Mouse (Mus musculus) gastrocnemius, adult 18-20 months (tissue): ENCODE results near the gene Stard13. TPM values are rescaled to one million over a fixed set of nuclear protein-coding genes. Genes with fewer than 3 reads are reported as not detected.

Experiments
- DNase-seq: peaks from one replicate; pipeline ENCODE4 v3.0.0; 2021; ENCODE audit warnings: low spot score
- total RNA-seq, 2 experiments: library from RNA; stranded (reverse); gene quantifications; 2 replicates each; pipeline ENCODE4 v1.2.3; 2021

Gene Stard13
- total RNA-seq, 2 experiments from 2014 or later = 4.3 to 8.1 TPM

DNA sequence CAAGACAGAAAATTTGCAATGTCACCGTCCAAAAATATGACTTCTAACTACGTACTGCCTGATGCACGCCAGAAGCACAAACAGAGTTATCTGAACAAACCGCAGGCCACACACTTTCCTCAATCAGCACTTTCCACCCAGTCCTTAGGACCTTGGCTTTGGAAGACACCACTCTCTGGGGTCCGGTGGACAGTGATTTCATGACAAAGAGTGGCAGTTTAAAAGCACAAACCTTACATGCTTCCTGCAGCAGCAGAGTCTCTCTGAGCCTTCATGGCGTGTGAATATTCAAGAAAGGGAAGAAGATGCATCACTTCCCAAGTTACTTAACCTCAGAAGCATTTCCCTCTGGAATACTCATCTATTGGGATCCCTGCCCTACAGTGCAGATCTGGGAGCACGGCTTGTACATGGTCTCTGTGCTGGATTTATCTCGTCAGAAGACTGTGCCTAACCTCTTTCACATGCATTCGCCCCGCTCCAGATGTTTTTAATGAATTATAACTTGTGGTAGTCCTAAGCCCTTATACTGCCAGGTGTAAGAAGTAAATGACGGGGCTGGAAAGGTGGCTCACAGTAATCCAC is 49.9 kb downstream of the Stard13 start:
- DNase-seq = peak; percentile 28

GRCm38 (mm10) chr5:151181288-151181687 is 52.3 kb downstream of the Stard13 start:
- DNase-seq = no peak

- DNase-seq = no peak
These were observed 53.4 kb downstream of the Stard13 start for GRCm38 (mm10) chr5:151180176-151180785.

DNA sequence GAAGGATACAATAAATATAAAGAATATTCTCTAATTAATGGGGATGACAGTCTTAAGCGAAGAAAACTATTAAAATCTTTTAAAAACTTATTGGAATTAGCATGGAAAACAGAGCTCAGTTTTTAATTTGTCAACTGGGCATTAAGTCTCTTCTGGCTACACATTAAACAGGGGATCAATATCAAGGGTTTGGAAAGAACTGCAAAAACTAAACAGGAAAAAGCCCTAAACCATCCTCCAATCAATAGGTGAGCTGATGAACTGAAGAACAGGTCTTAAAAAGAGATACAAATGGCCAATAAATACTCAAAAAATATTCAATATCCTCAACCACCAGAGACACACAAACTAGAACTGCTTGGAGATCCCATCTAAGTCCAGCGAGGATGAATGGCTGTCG is 56.5 kb downstream of the Stard13 start:
- no peak for DNase-seq

GRCm38 (mm10) chr5:151175897-151176313 is 57.7 kb downstream of the Stard13 start:
- DNase-seq = no peak

- DNase-seq = no peak
These were observed 58.9 kb downstream of the Stard13 start for GRCm38 (mm10) chr5:151174485-151175460.

DNA sequence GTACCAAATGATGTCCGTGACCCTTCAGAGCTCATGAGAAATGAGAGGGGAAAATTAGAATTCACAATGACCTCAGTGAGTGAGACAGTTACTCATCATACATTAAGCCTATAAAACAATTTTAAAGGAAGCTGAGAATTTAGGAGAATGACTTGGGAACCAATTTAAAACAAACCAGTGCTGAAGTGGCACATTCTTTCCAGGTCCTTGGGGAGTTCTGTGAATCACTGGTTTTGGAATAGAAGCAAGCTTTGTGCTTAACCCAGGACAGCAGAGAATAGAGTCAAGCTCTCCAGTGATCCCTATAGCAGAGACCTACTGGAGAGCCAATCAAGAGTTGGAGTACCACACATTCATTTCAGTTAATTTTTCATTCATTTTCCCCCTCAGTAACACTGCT is 59.9 kb downstream of the Stard13 start:
- DNase-seq = peak; percentile 19

GRCm38 (mm10) chr5:151170168-151170750 is 63.4 kb downstream of the Stard13 start:
- DNase-seq = no peak

- DNase-seq = no peak
These were observed 65.4 kb downstream of the Stard13 start for GRCm38 (mm10) chr5:151168191-151168590.

GRCm38 (mm10) chr5:151167641-151168040 is 66.0 kb downstream of the Stard13 start:
- no peak for DNase-seq

GRCm38 (mm10) chr5:151166266-151166665 is 67.4 kb downstream of the Stard13 start:
- peak; percentile 23 for DNase-seq

DNA sequence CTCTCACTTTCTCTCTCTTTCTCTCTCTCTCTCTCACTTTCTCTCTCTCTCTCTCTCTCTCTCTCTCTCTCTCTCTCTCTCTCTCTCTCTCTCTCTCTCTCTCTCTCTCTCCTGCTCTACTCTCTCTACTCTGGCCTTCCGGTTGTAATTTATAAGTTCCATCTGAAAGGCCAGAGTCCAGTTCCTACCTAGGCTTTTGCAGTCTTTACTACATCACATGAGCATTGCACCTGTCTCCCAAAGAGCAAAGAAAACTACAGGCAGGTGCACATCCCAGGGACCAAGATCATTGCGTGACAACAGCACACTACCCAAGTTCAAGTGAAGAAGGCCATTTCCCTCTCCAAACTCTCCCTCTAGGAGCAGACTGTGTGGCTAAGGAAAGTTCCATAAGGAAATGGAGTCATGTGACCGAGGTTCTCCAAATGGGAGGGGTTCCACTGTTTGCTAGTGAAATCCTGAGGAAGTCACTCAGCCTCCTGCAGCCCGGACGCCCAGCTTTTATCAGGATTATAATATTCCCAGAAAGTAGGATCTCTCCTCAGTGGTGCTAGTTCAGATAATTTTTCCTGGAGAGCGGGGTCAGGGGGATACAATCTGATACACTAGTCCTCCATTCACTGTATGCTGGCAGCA is 68.1 kb downstream of the Stard13 start:
- no peak for DNase-seq

DNA sequence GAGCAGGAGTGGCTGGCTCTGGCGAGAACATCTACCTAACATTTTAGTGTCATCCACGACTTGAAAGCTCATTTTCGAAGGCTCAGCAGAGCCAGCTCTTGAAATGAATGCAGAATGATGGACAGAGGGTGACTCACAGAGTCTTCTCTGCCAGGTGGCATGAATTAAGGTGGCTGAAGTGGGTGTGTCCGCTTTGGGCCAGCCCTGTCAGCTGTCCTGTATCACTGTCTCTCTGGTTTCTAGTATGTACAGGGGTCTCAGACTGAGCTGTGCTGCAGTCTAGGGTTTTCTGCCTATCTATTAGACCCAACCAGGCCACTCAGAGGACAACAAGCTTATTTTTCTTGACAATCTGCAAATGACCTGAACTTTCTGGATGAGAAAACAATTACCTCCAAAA is 68.8 kb downstream of the Stard13 start:
- DNase-seq = no peak

- DNase-seq = no peak
These were observed 71.0 kb downstream of the Stard13 start for GRCm38 (mm10) chr5:151162642-151163041.

- DNase-seq = no peak
These were observed 78.4 kb downstream of the Stard13 start for GRCm38 (mm10) chr5:151155247-151155646.

DNA sequence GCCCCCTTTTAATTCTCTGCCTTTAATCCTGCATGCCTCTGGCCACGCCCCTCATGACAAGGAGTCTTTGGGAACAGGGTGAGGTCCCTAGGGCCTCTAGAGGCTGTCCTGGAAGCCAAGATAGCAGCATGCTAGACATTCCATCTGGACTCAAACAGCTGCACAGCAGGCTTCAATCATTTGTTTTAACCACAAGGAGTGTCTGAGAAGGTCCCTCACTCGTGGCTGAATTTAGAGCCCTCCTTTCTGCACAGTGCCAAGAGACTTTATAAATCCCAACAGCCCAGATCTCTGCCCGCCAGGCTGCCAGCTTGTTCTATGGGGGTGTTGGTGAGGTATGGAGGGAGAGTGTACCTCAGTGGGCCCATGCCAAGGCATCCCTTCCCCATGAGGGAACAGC is 78.9 kb downstream of the Stard13 start:
- DNase-seq = peak; percentile 54

- DNase-seq = no peak
These were observed 79.6 kb downstream of the Stard13 start for GRCm38 (mm10) chr5:151154030-151154429.

DNA sequence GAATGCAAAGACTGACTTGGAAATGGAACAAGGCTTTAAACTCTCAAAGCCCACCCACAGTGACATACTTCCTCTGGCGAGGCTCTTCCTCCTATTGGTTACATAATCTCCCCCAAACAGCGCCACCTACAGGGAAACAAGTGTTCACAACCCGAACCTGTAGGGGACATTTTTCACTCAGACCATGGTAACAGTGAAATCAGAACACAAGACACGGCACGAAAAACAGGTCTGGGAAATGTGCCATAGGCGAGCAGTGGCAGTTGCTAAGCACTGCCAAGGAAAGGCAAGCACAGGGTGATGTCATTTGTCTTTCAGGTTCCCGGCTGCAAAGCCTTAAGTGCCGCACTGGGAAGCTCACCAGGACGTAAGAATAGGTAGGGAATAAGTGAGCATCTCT is 82.1 kb downstream of the Stard13 start:
- DNase-seq = no peak

DNA sequence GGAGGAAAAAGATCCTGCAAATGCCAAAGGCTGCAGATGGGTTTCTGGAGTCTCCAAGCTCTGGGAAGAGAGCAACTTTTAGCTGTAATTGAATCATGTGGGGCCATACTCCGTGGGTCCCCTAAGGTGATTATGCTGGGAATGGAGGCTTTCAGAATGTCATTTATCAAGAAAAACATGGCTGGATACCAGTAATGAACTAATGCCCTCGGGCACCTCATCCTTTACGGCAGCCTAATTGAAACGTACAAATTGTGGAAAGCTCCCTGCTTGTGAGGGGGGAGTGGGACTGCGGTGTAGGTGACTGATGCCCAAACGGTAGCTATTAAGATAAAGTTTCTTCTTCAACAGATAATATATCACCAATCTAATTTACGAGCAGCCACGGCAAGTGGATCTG is 84.1 kb downstream of the Stard13 start:
- no peak for DNase-seq

DNA sequence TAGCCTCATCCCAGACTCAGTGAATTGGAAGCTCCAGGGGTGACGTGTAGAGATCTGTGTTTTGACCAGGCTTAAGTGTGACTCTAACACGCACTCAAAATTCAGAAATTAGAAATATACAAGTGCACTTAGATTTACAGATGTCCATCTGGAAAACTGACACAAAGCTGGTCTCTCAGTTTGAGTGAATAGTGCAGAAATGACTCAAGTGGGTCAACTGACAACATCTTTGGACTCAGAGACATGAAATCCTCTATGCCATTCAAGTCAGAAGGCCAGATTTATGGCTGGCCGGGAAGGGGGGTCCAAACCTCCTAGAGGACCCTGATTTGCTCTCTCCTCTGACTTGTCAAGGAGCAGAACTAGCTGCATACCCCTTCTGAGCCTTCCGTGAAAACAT is 85.6 kb downstream of the Stard13 start:
- DNase-seq = no peak

- DNase-seq = no peak
These were observed 87.8 kb downstream of the Stard13 start for GRCm38 (mm10) chr5:151145807-151146206.
